Mouse (Mus musculus): ENCODE results near the gene Gm49353. TPM values are rescaled to one million over a fixed set of nuclear protein-coding genes. Genes with fewer than 3 reads are reported as not detected.

The Gm49353 gene
- polyA plus RNA-seq (2012; rRNA removed), result 0.11 TPM in 1 of 2 replicates, not detected in the other

DNA sequence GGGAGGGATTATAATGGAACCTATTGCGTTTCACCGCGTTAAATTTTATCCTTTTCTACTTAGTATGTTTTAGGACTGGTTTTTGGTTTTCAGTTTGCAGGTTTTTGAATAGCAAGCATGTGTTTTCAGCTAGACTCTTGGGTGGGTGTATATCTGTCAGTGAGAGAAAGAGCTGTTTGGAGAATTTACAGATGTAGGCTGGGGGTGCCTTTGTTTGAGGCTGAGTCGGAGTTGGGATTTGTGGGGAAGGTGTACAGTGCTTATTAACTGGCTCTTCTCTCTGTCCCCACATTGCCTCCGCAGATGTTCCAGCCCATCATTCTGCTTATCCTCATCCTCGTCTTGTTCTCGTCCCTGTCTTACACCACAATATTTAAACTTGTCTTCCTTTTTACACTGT is at the start of gene Gm49353:
Gene Gm49353, plus strand, starts transcription at position 313 of the 400 bp plus-strand sequence.
- no peak for DNase-seq (ENCODE audit: low spot score)

DNA sequence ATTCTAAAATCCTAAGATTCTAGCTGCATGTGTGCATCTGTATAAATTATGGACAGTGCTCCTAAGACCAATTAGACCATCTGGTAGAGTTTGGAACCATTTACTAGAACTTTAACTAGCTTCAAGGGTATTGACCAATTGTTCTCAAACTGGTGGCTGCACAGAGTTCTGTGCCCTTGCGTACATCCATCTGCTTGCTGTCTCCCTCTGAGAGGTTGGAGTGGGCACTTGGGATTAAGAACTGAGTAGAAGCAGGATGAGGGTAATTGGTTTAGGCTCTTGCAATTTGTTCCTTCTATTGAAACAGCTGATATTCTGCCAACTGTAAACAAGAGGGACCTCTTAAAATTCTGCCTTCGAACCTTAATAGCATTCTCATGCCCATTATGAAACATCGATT is 43.5 kb upstream of the Gm49353 start:
- no peak for DNase-seq (ENCODE audit: low spot score)

DNA sequence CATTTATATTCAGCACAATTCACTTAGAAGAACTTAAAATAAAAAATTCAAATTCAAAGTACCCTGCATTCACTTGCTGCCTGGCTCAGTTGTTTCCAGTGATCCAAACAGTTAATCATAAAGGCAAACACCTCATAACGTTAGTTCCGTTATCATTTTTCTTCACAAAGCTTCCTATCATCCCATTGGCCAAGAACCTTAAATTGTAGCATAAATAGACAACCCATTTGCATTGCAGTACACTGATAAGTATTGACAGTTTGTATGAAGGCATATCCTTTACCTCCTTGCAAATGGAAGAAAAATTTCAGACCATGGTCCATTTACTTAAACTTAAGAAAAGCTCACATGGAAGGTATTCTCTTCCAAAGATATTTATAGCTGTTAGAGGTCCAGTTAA is 37.1 kb upstream of the Gm49353 start:
- no peak for DNase-seq (ENCODE audit: low spot score)

DNA sequence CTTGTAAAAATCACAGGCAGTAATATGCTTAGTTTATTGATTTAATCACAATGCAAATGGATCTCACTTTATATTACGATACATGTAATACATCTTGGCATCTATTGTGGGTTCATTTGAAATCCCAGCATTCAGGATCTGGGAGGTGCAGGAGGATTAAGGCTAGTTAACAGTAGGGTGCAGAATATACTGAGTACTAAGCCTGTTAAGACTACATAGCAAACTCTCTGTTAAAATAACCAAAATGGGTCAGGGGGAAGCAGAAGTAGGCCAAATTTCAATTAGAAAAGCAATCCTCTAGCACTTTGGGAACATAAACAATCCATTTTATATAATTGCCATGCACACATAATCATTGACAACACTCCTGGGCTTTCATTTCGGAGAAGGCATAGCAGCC is 25.0 kb upstream of the Gm49353 start:
- DNase-seq (ENCODE audit: low spot score), result no peak

DNA sequence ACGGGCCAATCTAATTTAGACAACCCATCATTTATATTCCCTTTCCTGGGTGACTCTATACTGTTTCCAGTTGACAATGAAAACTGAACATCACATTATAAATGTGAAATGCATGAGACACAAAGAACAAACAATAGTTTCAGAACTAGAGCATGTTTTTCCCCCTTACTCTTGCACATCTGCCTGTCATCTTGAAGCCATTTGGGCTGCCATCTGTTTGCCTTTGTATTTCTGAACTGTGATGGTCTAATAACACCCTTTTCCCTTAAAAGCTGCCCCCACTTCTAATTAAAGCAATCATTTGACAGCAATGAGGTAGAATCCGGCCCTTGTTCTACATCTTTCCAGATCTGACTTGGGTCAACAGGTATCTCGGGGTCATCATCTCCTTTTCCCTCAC is 23.1 kb upstream of the Gm49353 start:
- no peak for DNase-seq (ENCODE audit: low spot score)

DNA sequence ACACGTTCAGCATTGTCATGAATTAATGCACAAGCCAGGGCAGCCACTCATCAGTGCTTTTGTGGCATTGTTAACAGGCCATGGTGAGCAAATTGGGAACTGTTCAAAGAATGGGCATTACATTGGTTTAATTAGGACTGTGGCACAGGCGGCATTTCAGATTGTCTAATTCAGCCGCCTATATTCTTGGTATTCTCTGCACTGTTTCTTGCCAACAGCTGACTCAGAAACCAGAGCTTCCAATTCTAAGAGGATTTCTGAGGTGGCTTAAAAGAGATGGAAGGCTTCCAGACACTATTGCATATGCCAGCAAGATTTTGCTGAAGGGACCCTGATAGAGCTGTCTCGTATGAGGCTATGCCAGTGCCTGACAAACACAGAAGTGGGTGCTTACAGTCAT is 21.9 kb upstream of the Gm49353 start:
- no peak for DNase-seq (ENCODE audit: low spot score)

DNA sequence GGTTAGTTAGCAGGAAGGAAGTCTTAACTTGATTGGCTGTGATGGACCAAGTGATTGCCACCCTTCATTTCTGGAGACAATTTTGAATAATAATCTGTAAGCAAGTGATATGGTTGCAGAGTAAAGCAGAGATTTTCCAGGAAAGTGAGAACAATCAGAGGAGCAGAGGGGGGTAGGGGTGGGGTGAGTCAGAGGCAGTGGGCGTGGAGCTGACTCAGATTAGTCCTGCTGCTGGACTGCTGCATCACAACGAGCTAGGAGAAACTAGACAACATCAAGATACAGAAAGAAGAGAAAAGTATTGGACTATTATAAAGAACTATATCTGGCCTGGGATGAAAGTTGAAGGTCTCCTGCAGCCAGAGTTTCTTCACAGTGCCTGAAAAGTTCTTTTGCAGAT is 20.8 kb upstream of the Gm49353 start:
- no peak for DNase-seq (ENCODE audit: low spot score)

DNA sequence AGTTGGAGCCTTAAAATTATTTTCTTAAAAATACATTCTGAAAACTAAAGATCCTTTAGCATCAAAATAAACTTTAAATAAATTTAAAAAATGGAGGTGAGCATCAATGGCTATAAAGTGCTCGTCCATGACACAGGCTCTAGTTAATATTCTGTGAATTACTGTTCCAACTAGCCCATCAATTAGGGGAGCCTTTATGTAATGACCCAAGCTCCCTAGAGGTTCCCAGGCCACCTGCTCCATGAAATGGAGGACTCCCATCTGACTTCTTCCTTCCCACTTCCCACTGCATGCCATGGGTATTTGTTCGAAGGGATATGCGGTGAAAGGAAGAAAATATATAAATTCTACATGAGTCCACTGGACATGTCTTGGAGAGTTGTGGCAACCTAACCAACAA is 18.5 kb upstream of the Gm49353 start:
- DNase-seq (ENCODE audit: low spot score), result no peak

DNA sequence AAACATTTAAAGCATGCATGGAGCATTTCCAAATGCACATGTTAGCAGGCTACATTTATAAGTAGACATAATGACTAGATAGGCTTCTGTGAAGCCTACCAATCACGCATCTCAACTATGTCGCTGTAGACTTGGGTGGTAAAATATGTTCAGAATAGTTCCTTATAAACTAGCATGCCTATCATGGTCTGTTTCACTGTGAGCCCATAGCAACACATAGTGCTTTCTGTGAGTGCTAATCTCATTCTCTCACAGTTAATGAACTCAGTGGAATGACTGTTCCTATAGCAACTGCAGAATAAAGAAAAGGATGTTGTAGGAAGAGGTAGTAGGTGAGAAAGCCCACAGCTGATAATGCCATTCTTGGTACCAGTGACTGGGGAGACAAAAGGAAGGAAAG is 17.7 kb upstream of the Gm49353 start:
- DNase-seq (ENCODE audit: low spot score), result no peak

DNA sequence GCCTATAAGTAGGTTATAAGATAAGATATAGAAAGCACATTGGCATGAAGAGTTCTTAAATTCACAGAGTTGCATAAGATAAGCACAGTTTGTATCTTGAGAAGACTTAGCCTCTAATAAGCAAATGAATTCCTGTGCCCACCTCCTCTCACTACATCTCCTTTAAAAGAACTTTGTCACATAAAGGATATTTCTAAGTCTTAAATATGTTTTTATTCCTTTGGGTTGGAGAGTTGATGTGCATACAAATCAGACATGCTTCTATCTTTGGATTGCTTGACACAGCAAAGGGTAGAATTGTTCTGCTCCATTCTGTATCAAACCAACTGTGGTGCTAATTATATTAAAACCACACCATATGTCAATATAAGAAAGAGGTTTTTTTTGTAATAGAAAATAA is 5.0 kb upstream of the Gm49353 start:
- DNase-seq (ENCODE audit: low spot score), result no peak

DNA sequence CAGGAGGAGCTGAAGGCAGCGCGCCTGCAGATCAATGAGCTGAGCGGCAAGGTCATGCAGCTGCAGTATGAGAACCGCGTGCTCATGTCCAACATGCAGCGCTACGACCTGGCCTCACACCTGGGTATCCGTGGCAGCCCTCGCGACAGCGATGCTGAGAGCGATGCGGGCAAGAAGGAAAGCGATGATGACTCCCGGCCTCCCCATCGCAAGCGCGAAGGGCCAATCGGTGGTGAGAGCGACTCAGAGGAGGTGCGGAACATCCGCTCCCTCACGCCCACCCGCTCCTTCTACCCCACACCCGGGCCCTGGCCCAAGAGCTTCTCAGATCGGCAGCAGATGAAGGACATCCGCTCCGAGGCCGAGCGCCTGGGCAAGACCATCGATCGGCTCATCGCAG is 1.9 kb upstream of the Gm49353 start:
- no peak for DNase-seq (ENCODE audit: low spot score)

DNA sequence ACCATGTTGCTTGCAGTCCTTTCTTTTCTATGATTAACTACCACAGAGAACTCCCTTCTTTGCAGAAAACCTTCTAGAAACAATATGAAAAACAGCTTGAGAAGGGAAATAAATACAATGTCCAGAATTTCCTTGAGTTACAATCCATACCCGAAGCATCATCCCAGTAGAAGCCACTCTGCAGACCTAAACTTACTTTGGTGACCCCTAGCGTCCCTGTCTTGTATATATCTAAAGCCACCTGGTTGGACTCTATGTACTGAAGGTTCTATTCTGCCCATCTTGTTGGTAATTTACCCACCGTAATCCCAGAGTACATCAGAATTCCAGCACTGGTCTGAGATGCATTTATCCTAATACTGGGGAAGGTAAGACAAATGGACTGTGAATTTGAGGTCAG is 1.1 kb downstream of the Gm49353 start:
- no peak for DNase-seq (ENCODE audit: low spot score)

DNA sequence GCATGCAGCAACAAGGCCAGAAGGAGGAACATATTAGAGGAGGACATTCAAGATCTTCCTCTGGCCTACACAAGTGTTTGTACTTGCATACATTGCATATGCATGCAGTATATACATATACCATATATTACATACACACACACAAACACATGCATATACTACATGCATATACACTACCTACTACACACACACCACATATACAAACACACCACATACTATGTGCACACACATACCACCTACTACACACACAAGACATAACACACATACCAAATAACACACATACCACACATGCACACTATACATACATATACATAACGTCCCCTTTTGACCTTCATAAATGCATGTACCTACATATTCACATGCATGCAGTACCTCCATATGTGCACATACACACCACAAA is 1.9 kb downstream of the Gm49353 start:
- no peak for DNase-seq (ENCODE audit: low spot score)

DNA sequence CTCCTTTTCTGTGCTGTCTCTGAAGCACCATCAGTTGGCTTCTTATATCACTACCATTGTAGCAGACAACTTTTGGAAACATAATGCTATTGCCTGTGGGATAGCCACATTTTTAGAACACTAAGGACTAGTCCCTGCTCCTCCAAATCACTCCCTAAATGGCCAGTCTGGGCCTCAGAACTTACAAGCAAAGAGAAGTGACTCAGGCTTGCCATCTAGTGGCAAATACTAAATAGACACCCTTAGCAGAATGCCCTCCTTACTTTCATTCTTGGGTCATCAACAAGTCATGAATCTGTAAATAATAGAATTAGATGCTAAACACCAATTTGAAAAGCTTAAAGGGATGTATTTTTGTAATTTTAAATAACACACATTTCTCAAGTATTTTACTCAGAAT is 8.0 kb downstream of the Gm49353 start:
- DNase-seq (ENCODE audit: low spot score), result no peak

DNA sequence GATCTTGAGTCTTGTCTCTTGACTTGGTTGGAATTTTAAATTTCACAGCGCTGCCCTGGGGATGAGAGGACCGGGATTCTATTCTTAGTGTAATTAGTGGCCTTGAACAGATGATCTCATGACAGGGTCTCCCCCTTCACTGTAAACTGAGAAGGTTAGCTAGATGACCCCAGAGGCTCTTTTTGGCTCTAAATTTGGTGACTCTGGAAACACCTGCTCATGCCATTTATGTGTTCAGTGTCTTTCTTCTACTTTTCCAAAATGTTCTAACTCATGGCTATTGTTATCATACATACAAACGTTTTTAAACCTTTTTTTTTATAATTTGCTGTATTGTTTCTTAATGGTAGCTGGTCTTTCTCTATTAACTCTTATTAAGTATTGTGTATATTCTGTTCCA is 10.0 kb downstream of the Gm49353 start:
- no peak for DNase-seq (ENCODE audit: low spot score)

DNA sequence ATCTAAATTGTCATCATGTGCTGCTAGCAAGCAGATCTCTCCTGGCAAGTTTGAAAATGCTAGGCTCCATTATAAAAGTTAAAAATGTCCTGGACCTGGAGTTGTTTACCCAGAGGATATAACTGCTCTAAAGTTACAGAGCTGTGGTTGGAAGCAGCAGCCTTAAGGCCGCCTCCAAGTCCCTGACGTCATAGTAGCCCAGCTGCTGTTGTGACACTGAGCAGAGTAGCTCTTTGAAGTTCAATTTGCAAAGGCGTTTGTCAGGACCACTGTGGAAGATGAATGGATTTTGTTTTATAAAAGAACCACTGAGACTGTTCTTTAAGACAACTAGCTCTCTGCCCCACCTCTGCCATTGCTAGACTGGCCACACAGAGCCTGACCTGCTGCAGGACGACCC is 12.7 kb downstream of the Gm49353 start, which contains the start of gene 9330159F19Rik:
Gene 9330159F19Rik, plus strand, starts transcription at position 154 of the 400 bp plus-strand sequence.
- no peak for DNase-seq (ENCODE audit: low spot score)

DNA sequence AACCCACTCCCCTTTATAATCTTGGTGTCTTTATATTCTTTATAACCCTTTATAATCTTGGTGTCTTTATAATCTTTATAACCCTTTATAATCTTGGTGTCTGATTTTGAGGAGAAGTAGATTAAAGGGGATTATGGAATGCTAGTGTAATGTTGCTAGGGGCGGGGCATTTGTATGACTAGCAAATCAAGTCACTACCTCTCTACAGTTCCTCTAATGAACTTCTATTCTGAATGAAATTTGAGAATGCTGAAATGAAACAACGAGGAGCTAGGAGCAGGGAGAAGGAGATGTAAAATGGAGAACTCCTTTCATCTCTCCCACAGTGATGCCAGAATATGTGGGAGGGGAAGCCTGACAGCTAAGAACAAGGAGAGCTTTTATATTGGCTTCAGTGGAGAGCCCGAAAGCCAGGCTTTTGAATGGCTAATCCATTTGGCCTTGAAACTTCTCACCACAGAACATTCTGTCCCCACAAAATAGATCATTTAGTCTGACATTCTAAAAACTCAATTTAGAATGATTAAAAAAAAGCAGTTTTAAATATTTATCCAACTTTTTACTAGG is 14.9 kb downstream of the Gm49353 start:
- DNase-seq (ENCODE audit: low spot score), result no peak

DNA sequence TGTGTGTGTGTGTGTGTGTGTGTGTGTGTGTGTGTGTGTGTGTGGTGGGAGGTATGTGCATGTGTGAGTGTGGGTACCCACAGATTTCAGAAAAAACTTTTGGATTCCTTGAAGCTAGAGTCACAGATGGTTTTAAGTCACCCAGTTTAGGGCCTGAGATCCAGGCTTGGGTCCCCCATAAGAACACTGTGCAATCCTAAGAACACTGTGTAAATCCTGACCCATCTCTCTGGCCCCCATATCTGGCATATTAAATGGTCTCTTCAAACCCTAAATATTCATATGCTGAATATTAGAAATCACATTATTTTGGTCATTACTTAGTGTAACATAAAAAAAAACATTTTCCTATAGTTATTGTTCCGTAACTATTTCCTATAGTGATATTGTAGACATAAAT is 18.2 kb downstream of the Gm49353 start:
- DNase-seq (ENCODE audit: low spot score), result no peak

DNA sequence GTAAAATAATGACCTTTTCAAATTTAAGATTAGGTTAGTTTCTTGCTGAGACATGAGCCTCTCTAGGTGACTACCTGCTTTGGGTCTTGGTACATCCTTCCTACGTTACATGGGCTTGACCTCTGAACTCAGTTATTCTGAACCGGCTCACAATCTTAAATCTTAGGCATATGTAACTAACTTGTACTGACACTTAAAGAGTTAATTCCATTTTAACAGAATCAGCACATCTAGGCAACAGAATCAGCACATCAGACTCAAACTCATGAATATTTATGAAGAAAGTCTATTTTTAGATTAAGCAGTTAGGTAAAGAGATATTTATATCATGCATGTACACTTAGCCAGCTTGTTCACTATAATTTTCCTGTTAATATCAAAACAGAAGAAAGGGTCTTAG is 18.7 kb downstream of the Gm49353 start:
- no peak for DNase-seq (ENCODE audit: low spot score)

DNA sequence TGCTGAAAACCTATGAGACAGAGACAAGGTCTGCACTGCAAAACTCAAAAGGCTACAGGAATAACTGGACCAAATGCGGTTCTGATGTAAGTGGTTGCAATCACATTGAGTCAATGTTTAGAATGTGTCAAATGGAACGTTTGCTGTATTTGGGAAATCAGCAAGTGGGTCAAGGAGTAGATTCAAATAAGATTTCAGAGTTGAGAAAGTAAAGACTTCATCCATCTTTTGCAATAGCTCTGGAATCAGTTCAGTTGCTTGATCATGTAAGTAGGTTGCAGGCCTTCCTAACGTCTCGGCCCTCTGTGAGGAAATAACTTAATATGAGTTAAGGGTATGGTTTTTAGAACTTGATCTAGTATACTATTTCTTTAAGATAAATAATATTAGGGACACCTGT is 26.6 kb downstream of the Gm49353 start:
- no peak for DNase-seq (ENCODE audit: low spot score)

DNA sequence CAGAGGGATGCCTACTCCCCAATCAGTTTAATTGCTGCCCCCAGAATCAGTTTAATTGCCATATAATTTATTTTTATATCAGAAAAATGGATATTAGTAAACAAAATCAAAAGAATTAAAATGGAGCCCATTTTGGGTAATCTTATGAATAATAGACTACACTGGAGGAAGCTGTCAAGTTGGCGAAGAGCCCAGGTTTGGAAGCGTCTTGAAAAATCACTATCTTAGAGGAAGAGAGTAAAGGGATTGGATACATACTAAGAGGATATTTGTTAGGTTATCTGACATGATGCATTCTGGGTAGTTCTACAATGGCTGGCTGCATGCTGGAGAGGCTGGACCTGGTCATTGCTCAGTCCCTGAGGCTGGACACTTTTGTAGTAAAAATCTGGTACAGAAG is 32.5 kb downstream of the Gm49353 start:
- DNase-seq (ENCODE audit: low spot score), result no peak

All from urinary bladder, adult 2 months (tissue).